Mouse (Mus musculus): Measurements from ENCODE around the gene Emc10. TPM values are rescaled to one million over a fixed set of nuclear protein-coding genes. Genes with fewer than 3 reads are reported as not detected.

Gene Emc10
- polyA plus RNA-seq, 1 experiment = 218 TPM

DNA sequence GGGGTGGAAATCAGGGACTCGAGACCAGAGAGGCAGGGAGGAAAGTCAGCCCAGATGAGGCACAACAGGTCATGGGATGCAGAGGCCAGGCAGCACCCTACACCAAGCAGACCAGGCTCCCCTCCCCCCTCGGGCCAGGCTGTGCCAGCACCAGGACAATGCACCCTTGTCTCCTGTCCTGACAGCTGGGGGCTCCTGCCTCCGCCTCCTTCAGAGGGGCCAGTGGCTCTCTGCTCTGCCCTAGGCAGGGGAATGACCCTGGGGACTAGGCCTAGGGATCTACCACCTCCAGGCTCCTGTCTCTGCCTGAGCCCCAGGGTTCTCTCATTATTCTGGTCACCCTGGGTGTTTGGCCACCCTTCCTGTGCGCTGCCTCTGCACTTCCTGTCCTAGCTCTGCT lies 21.9 kb downstream of the Emc10 start:
- TF ChIP-seq POLR2A (IDR thresholded peaks at IDR 0.05; ENCODE audit: borderline replicate concordance, extremely low read depth, insufficient read depth, insufficient read length, poor library complexity, severe bottlenecking) (no peak), CTCF (IDR thresholded peaks at IDR 0.05; ENCODE audit: borderline replicate concordance, extremely low read depth, insufficient read depth, insufficient read length) (no peak)
- peak; percentile 83 for DNase-seq (ENCODE audit: low read depth)

DNA sequence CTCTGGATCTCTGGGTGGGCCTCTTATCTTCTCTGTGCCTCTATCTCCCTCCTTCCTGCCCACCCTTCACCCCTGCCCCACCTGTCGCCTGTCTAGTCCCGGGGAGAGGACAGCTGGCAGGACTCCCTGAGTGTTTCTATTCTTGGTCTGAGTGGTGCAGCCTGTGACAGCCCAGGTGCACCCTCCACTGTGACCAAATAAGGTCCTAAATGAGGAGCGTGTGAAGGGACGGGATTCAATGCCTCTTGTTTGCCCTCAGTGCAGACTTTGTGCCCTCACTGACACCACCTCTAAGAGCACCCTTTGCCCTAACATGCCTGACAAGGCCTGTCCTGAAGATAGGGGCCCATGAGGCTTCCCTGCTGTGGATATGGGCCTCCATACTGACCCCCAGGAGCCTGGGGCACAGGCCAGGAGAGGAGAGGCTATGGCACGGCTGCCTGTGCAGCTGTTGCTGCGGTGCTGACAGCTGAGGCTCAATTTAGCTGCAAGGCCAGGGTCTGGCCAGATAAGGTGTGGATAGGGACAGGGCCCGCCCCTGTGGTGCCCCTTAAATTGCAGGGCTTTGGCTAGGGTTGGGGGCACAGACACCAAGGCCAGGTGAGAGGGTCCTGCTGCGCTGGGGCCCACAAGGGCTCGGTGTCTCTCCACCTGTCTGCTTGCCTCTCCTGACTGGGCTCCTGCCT lies 23.2 kb downstream of the Emc10 start:
- TF ChIP-seq POLR2A (IDR thresholded peaks at IDR 0.05; ENCODE audit: borderline replicate concordance, extremely low read depth, insufficient read depth, insufficient read length, poor library complexity, severe bottlenecking) = no peak
- TF ChIP-seq CTCF (IDR thresholded peaks at IDR 0.05; ENCODE audit: borderline replicate concordance, extremely low read depth, insufficient read depth, insufficient read length) = no peak
- no peak for DNase-seq (ENCODE audit: low read depth)

DNA sequence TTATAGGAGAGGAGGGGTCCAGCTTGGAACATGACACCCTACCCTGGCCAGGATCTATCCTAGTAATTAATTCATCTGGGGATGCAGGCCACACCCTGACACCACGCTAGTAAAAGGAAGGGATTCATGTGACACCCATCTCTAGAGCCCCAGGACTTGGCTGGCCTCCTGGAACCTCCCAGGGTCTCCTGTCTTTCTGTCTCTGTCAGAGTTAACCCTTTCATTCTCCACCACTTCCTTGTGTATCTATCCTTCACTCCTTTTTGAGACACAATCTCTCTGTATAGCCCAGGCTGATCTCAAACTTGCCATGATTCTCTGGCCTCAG lies 23.8 kb downstream of the Emc10 start:
- DNase-seq (ENCODE audit: low read depth) = no peak
- TF ChIP-seq POLR2A (IDR thresholded peaks at IDR 0.05; ENCODE audit: borderline replicate concordance, extremely low read depth, insufficient read depth, insufficient read length, poor library complexity, severe bottlenecking) = no peak
- TF ChIP-seq CTCF (IDR thresholded peaks at IDR 0.05; ENCODE audit: borderline replicate concordance, extremely low read depth, insufficient read depth, insufficient read length) = no peak

DNA sequence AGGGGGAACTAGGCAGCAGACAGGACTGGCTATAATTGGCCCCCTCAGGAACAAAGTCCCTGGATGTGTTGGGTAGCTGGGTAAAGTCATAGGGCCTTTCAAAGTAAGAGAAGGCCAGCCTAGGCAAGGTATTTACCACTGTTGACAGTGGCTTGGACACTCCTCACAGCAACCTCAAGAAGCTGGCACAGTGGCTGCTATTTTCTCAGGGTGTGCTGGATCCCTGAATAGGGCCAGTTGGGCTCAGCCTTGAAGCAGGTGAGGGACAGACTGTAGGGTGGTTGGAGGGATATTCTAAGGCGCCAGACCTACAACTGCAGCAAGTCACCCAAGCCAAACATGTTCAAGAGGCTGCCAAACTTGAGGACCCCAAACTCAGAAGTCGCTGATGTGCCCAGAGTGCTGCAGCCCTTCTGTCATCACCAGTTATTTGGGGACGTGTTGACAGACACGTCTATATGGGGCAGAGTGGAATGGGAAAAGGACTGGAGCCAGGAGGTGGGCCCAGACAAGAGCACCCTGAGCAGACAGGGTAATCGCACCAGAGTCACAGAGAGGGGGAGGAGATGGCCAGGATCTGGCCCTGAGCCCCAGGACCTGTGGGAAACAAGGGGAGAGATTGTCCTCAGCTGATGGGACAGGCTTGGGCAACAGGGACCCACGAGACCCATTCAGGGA lies 24.3 kb downstream of the Emc10 start:
- peak; percentile 34 for DNase-seq (ENCODE audit: low read depth)
- TF ChIP-seq CTCF (IDR thresholded peaks at IDR 0.05; ENCODE audit: borderline replicate concordance, extremely low read depth, insufficient read depth, insufficient read length) = no peak
- no peak for TF ChIP-seq POLR2A (IDR thresholded peaks at IDR 0.05; ENCODE audit: borderline replicate concordance, extremely low read depth, insufficient read depth, insufficient read length, poor library complexity, severe bottlenecking)

DNA sequence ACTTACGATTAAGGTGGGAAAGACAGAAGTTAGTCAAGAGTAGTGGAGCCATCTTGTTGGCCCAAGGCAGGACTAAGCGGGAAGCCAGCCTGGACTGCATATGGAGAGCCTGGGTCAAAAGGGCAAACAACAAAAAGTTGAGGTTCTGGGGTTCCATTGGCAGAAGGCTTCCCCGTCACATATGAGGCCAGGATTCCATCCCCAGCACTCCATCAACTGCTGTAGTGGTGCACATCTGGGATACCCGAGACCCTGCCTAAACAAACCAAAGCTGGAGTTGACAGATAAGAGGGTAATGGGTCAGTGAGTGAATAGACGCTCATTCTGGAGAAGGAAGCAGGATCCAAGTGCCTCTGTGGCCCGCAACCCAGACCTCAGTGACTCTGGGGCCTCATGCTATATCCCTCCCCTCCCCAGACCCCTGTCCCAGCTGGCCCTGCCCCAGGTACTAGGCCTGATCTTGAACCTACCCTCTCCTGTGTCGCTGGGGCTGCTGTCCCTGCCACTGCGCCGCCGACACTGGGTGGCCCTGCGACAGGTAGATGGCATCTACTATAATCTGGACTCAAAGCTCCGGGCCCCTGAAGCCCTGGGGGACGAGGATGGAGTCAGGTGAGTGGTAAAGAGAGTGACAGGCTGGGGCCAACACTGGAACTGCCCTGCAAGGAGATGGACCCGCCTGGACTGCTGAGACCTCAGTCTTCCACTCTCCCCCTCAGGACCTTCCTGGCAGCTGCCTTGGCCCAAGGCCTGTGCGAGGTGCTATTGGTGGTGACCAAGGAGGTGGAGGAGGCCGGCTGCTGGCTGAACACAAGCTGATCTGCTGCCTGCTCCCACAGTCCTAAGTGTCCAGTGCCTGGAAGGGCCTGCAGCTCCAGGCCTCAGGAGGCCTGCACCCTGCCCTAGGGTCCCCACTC lies 25.4 kb downstream of the Emc10 start:
- no peak for DNase-seq (ENCODE audit: low read depth)
- TF ChIP-seq CTCF (IDR thresholded peaks at IDR 0.05; ENCODE audit: borderline replicate concordance, extremely low read depth, insufficient read depth, insufficient read length) = no peak

DNA sequence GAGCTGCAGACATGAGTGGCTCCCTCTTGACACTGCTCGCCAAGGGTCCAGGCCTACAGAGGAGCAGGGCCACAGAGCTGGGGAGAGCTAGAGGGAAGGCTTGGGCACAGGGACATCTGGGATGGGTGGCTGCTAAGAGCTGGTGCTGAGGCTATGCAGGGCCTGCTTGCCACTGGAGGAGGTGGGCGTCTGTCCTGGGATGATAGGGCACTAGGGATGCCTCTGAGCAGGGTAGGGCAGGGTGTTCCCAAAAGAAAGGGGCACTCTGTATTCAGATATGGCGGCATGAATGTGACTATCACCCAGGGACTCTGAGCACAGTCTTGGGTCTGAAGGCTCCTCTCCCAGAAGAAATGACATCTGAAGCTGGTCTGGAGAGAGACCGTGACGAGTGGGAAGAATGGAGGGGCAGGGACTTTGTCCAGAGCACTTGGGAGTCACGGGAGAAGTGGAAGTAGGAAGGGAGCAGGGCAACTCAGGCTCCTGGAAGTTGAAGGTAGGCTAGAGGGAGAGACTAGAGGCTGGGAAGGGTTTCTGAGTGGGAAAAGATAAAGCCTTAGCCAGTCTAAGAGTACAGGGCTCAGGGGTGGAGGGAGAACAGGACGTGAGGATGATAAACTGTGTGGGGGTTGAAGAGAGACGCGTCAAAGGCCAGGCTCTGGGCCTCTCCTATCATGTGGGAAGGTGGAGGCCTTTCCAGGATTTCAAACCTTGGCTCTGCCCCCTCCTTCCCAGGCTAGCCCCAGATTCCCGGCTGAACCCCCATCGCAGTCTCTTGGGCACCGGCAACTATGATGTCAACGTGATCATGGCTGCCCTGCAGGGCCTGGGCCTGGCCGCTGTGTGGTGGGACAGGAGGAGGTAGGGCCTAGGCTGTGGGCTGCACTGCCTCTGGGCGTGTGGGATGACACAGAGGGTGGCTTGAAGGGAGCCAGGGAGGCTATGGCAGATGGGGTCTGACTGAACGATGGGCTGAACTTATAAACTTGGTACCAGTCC lies 26.4 kb downstream of the Emc10 start:
- DNase-seq (ENCODE audit: low read depth) = no peak
- TF ChIP-seq CTCF (IDR thresholded peaks at IDR 0.05; ENCODE audit: borderline replicate concordance, extremely low read depth, insufficient read depth, insufficient read length) (no peak), POLR2A (IDR thresholded peaks at IDR 0.05; ENCODE audit: borderline replicate concordance, extremely low read depth, insufficient read depth, insufficient read length, poor library complexity, severe bottlenecking) (no peak)

DNA sequence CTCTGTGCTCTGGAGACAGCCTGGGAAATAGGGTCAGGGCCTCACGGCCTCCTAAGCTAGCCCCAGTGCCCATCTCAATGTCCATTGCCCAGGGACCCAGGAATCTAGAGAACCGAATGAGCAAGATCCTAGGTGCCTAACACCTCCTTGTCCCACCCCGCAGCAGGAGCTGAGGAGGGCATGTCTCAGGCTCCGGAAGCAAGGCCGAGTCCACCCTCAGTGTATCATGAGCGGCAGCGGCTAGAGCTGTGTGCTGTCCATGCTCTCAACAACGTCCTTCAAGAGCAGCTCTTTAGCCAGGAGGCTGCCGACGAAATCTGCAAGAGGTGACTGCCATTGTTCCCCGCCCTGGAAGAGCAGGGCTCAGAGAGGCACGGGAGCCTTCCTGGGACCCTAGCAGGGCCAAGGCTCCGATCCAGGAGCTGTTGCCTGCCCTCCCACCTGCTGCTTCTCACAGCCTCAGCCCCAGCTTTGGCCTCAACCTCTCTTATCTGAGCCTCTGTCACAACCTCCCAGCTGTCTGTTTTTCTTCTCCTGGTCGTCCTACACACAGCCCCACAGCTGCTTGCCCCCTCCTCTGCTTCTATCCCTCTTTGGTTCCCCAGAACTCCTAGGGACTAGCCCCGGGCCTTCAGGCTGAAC lies 27.6 kb downstream of the Emc10 start:
- no peak for DNase-seq (ENCODE audit: low read depth)
- no peak for TF ChIP-seq POLR2A (IDR thresholded peaks at IDR 0.05; ENCODE audit: borderline replicate concordance, extremely low read depth, insufficient read depth, insufficient read length, poor library complexity, severe bottlenecking)
- no peak for TF ChIP-seq CTCF (IDR thresholded peaks at IDR 0.05; ENCODE audit: borderline replicate concordance, extremely low read depth, insufficient read depth, insufficient read length)

DNA sequence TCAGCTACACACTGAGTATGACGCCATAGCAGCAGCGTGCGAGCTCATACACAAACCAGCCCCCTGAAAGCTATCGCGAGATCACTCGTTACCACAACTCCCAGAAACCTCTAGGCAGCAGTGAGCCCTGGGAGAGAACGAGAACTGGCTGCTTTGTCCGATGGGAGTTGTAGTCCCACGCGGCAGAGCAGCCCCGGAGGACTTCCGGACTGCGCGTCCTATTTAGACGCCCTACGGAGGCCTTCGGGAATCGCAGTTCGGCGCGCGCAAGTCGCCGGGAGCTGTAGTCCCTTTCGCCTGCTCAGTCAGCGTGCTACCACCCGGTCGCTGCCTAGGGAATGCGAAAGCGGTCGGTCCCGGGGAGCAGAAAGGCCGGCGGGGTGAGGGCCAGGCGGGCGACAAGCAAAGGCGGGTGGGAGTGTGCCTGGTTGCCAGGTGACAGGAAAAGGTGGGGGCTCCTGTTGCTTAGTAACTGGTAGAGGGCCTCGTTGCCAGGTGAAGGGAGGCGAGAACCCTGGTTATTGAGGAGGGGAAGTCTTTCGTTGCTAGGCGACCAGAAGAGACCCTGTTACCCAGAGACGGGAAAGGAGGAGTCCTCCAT lies 28.4 kb downstream of the Emc10 start, which contains the start of gene Josd2:
Gene Josd2, plus strand, starts transcription at position 170 of the 601 bp plus-strand sequence.
- TF ChIP-seq CTCF (IDR thresholded peaks at IDR 0.05; ENCODE audit: borderline replicate concordance, extremely low read depth, insufficient read depth, insufficient read length) (no peak), POLR2A (IDR thresholded peaks at IDR 0.05; ENCODE audit: borderline replicate concordance, extremely low read depth, insufficient read depth, insufficient read length, poor library complexity, severe bottlenecking) (peak; percentile 37; the same call in 1 of the 2 replicates)
- DNase-seq (ENCODE audit: low read depth) = peak; percentile 99

DNA sequence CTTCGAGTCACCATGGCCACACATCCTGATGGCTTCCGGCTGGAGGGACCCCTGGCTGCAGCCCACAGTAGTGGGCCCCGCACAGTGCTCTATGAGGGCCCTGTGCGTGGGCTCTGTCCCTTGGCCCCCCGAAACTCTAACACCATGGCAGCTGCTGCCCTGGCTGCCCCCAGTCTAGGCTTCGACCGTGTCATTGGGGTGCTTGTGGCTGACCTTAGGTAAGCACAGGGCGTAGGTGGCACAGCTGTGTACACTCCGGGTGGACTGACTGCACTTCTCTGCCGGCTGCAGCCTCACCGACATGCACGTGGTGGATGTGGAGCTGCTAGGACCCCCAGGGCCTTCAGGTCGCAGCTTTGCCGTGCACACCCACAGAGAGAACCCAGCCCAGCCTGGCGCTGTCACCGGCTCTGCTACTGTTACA lies 29.4 kb downstream of the Emc10 start:
- DNase-seq (ENCODE audit: low read depth) = no peak
- TF ChIP-seq CTCF (IDR thresholded peaks at IDR 0.05; ENCODE audit: borderline replicate concordance, extremely low read depth, insufficient read depth, insufficient read length) = no peak
- TF ChIP-seq POLR2A (IDR thresholded peaks at IDR 0.05; ENCODE audit: borderline replicate concordance, extremely low read depth, insufficient read depth, insufficient read length, poor library complexity, severe bottlenecking) = no peak
